Mouse (Mus musculus): ENCODE measurements around the gene Fam184b. TPM values are rescaled to one million over a fixed set of nuclear protein-coding genes. Genes with fewer than 3 reads are reported as not detected.

The Fam184b gene
- polyA plus RNA-seq, 1 experiment from 2014 or later, result 0.18 TPM

GRCm38 (mm10) chr5:45593276-45593675 lies 46.1 kb downstream of the Fam184b start:
- H3K9ac ChIP-seq, result no peak overlapping the region
- no peaks in the 10 kb centered on the region for H3K36me3 ChIP-seq
- ATAC-seq, result no peak
- H3K27ac ChIP-seq, result no peak overlapping the region
- no peak overlapping the region for H3K4me2 ChIP-seq
- H3K4me3 ChIP-seq, result no peak overlapping the region
- H3K4me1 ChIP-seq, result no peaks in the 10 kb centered on the region
- no peaks in the 10 kb centered on the region for H3K9me3 ChIP-seq (replicated peaks)
- WGBS (ENCODE audit: insufficient replicate concordance), result 74% methylated on average over 6 of the region's 6 CpGs
- no peaks in the 10 kb centered on the region for H3K27me3 ChIP-seq (replicated peaks)

- ATAC-seq, result no peak
- Histone ChIP-seq H3K9me3 (replicated peaks) (no peaks in the 10 kb centered on the region), H3K27ac (no peak overlapping the region), H3K36me3 (no peaks in the 10 kb centered on the region), H3K9ac (no peak overlapping the region), H3K4me2 (no peak overlapping the region), H3K27me3 (replicated peaks) (no peaks in the 10 kb centered on the region), H3K4me1 (no peaks in the 10 kb centered on the region), H3K4me3 (no peak overlapping the region)
- WGBS (ENCODE audit: insufficient replicate concordance), result 57% methylated on average over 4 of the region's 4 CpGs
These were observed 49.3 kb downstream of the Fam184b start for GRCm38 (mm10) chr5:45590094-45590493.

GRCm38 (mm10) chr5:45584601-45585000 lies 54.8 kb downstream of the Fam184b start:
- Histone ChIP-seq H3K27ac (no peak overlapping the region), H3K4me2 (no peak overlapping the region), H3K27me3 (replicated peaks) (no peaks in the 10 kb centered on the region), H3K4me3 (no peak overlapping the region), H3K4me1 (no peaks in the 10 kb centered on the region), H3K9me3 (replicated peaks) (no peaks in the 10 kb centered on the region), H3K9ac (no peak overlapping the region), H3K36me3 (no peaks in the 10 kb centered on the region)
- 77% methylated on average over 8 of the region's 8 CpGs for WGBS (ENCODE audit: insufficient replicate concordance)
- ATAC-seq, result no peak

- Histone ChIP-seq H3K9ac (no peak overlapping the region), H3K4me2 (no peak overlapping the region), H3K4me3 (no peak overlapping the region), H3K4me1 (no peaks in the 10 kb centered on the region), H3K27ac (no peak overlapping the region), H3K36me3 (no peaks in the 10 kb centered on the region), H3K27me3 (replicated peaks) (no peaks in the 10 kb centered on the region), H3K9me3 (replicated peaks) (no peaks in the 10 kb centered on the region)
- ATAC-seq, result no peak
- WGBS (ENCODE audit: insufficient replicate concordance), result 70% methylated on average over 10 of the region's 10 CpGs
These were observed 59.1 kb downstream of the Fam184b start for GRCm38 (mm10) chr5:45580279-45580678.

GRCm38 (mm10) chr5:45577376-45577775 lies 62.0 kb downstream of the Fam184b start:
- H3K9ac ChIP-seq, result no peak overlapping the region

GRCm38 (mm10) chr5:45576716-45577115 lies 62.7 kb downstream of the Fam184b start:
- 66% methylated on average over 3 of the region's 3 CpGs for WGBS (ENCODE audit: insufficient replicate concordance)
- Histone ChIP-seq H3K4me1 (no peaks in the 10 kb centered on the region), H3K9me3 (replicated peaks) (no peaks in the 10 kb centered on the region), H3K4me3 (no peak overlapping the region), H3K9ac (no peak overlapping the region), H3K27me3 (replicated peaks) (no peaks in the 10 kb centered on the region), H3K27ac (no peak overlapping the region), H3K4me2 (no peak overlapping the region), H3K36me3 (no peaks in the 10 kb centered on the region)
- no peak for ATAC-seq

More at GRCm38 (mm10) chr5:45577376-45577775, 62.0 kb downstream of the Fam184b start:
- no peaks in the 10 kb centered on the region for H3K36me3 ChIP-seq
- H3K4me3 ChIP-seq, result no peak overlapping the region
- WGBS (ENCODE audit: insufficient replicate concordance), result 74% methylated on average over 1 of the region's 1 CpGs
- H3K4me1 ChIP-seq, result no peaks in the 10 kb centered on the region
- no peaks in the 10 kb centered on the region for H3K27me3 ChIP-seq (replicated peaks)
- no peak for ATAC-seq
- no peak overlapping the region for H3K27ac ChIP-seq
- H3K4me2 ChIP-seq, result no peak overlapping the region
- no peaks in the 10 kb centered on the region for H3K9me3 ChIP-seq (replicated peaks)

- ATAC-seq, result no peak
These were observed 66.6 kb downstream of the Fam184b start for GRCm38 (mm10) chr5:45572816-45573215.

GRCm38 (mm10) chr5:45565829-45566228 lies 73.6 kb downstream of the Fam184b start:
- Histone ChIP-seq H3K4me1 (no peaks in the 10 kb centered on the region), H3K4me2 (no peak overlapping the region), H3K36me3 (no peaks in the 10 kb centered on the region), H3K4me3 (no peak overlapping the region), H3K9ac (no peak overlapping the region), H3K9me3 (replicated peaks) (no peaks in the 10 kb centered on the region), H3K27me3 (replicated peaks) (no peaks in the 10 kb centered on the region), H3K27ac (no peak overlapping the region)
- 70% methylated on average over 1 of the region's 1 CpGs for WGBS (ENCODE audit: insufficient replicate concordance)
- no peak for ATAC-seq

More at GRCm38 (mm10) chr5:45572816-45573215, 66.6 kb downstream of the Fam184b start:
- Histone ChIP-seq H3K4me1 (no peaks in the 10 kb centered on the region), H3K4me3 (no peak overlapping the region), H3K4me2 (no peak overlapping the region), H3K9me3 (replicated peaks) (no peaks in the 10 kb centered on the region), H3K36me3 (no peaks in the 10 kb centered on the region), H3K27ac (no peak overlapping the region), H3K9ac (no peak overlapping the region), H3K27me3 (replicated peaks) (no peaks in the 10 kb centered on the region)
- 55% methylated on average over 5 of the region's 5 CpGs for WGBS (ENCODE audit: insufficient replicate concordance)

- no peaks in the 10 kb centered on the region for H3K36me3 ChIP-seq
- 32% methylated on average over 6 of the region's 6 CpGs for WGBS (ENCODE audit: insufficient replicate concordance)
- no peaks in the 10 kb centered on the region for H3K4me1 ChIP-seq
- no peak overlapping the region for H3K9ac ChIP-seq
- no peak overlapping the region for H3K27ac ChIP-seq
- H3K4me2 ChIP-seq, result no peak overlapping the region
- ATAC-seq, result no peak
- no peaks in the 10 kb centered on the region for H3K9me3 ChIP-seq (replicated peaks)
- no peak overlapping the region for H3K4me3 ChIP-seq
- no peaks in the 10 kb centered on the region for H3K27me3 ChIP-seq (replicated peaks)
These were observed 75.4 kb downstream of the Fam184b start for GRCm38 (mm10) chr5:45564054-45564453.

GRCm38 (mm10) chr5:45549586-45549985 lies 89.8 kb downstream of the Fam184b start:
- 65% methylated on average over 1 of the region's 1 CpGs for WGBS (ENCODE audit: insufficient replicate concordance)
- Histone ChIP-seq H3K4me2 (no peak overlapping the region), H3K9me3 (replicated peaks) (no peaks in the 10 kb centered on the region), H3K27ac (no peak overlapping the region), H3K36me3 (no peaks in the 10 kb centered on the region), H3K9ac (no peak overlapping the region), H3K27me3 (replicated peaks) (no peaks in the 10 kb centered on the region), H3K4me3 (no peak overlapping the region), H3K4me1 (no peaks in the 10 kb centered on the region)
- ATAC-seq, result no peak

GRCm38 (mm10) chr5:45543374-45543773 lies 96.0 kb downstream of the Fam184b start:
- no peaks in the 10 kb centered on the region for H3K4me1 ChIP-seq
- no peaks in the 10 kb centered on the region for H3K36me3 ChIP-seq
- H3K9ac ChIP-seq, result no peak overlapping the region
- WGBS (ENCODE audit: insufficient replicate concordance), result 73% methylated on average over 5 of the region's 5 CpGs
- H3K27me3 ChIP-seq (replicated peaks), result no peaks in the 10 kb centered on the region
- no peak overlapping the region for H3K27ac ChIP-seq
- H3K4me2 ChIP-seq, result no peak overlapping the region
- H3K4me3 ChIP-seq, result no peak overlapping the region
- ATAC-seq, result no peak
- no peaks in the 10 kb centered on the region for H3K9me3 ChIP-seq (replicated peaks)

GRCm38 (mm10) chr5:45539502-45539901 lies 99.9 kb downstream of the Fam184b start:
- no peak overlapping the region for H3K9ac ChIP-seq
- H3K27me3 ChIP-seq (replicated peaks), result no peaks in the 10 kb centered on the region
- no peak overlapping the region for H3K4me3 ChIP-seq
- WGBS (ENCODE audit: insufficient replicate concordance), result 51% methylated on average over 10 of the region's 10 CpGs
- H3K4me1 ChIP-seq, result 0 out of 2 replicates have a peak, but pooled peaks cover 4% of the 10 kb centered on the region
- no peaks in the 10 kb centered on the region for H3K36me3 ChIP-seq
- ATAC-seq, result no peak
- no peaks in the 10 kb centered on the region for H3K9me3 ChIP-seq (replicated peaks)
- H3K27ac ChIP-seq, result no peak overlapping the region
- H3K4me2 ChIP-seq, result no peak overlapping the region

GRCm38 (mm10) chr5:45535177-45535576 lies 104.2 kb downstream of the Fam184b start:
- Histone ChIP-seq H3K4me1 (0 out of 2 replicates have a peak, but pooled peaks cover 7% of the 10 kb centered on the region), H3K9me3 (replicated peaks) (no peaks in the 10 kb centered on the region), H3K9ac (no peak overlapping the region), H3K27me3 (replicated peaks) (no peaks in the 10 kb centered on the region), H3K4me3 (no peak overlapping the region), H3K36me3 (peaks cover 8% of the 10 kb centered on the region), H3K27ac (no peak overlapping the region), H3K4me2 (no peak overlapping the region)
- 55% methylated on average over 4 of the region's 4 CpGs for WGBS (ENCODE audit: insufficient replicate concordance)
- ATAC-seq, result no peak

Data from liver, embryonic 12.5 days (tissue).